Mouse (Mus musculus) neural tube, embryonic 11.5 days (tissue): Measurements from ENCODE around the gene Cradd. TPM values are rescaled to one million over a fixed set of nuclear protein-coding genes. Genes with fewer than 3 reads are reported as not detected.
A peak's percentile ranks its signal among the peaks of the same experiment; 100 is the strongest.

Experiments used
- ATAC-seq: fragments of 200-750 bp; cut with Nextera tagmentation; 2 replicates; pipeline ENCODE4 v1.8.0; 2017; ENCODE audit warnings: moderate number of reproducible peaks, mild to moderate bottlenecking, moderate TSS enrichment, moderate library complexity; ENCODE audit not compliant: insufficient read depth, low FRiP score, low TSS enrichment
- DNase-seq: peaks from one replicate; pipeline ENCODE4 v3.0.0-alpha.2; 2015; ENCODE audit warnings: low spot score
- H3K27ac ChIP-seq: fragments of 300-500 bp; sonication (generic); 2 replicates; pipeline ENCODE4 v1.5.1; 2014; ENCODE audit warnings: low read depth, mild to moderate bottlenecking, low read length
- H3K27me3 ChIP-seq: fragments of 300-500 bp; sonication (generic); 2 replicates; pipeline ENCODE4 v1.6.1; 2014; ENCODE audit warnings: mild to moderate bottlenecking, low read length, mixed read lengths; ENCODE audit not compliant: control insufficient read depth, insufficient read depth
- H3K36me3 ChIP-seq: fragments of 300-500 bp; sonication (generic); 2 replicates; pipeline ENCODE4 v1.6.1; 2014; ENCODE audit warnings: mild to moderate bottlenecking, low read length, moderate library complexity, mixed read lengths; ENCODE audit not compliant: control insufficient read depth, insufficient read depth
- H3K4me1 ChIP-seq: fragments of 300-500 bp; sonication (generic); 2 replicates; pipeline ENCODE4 v1.6.1; 2014; ENCODE audit warnings: low read length, mixed read lengths; ENCODE audit not compliant: control insufficient read depth, insufficient read depth
- H3K4me2 ChIP-seq: fragments of 300-500 bp; sonication (generic); 2 replicates; pipeline ENCODE4 v1.6.1; 2014; ENCODE audit warnings: low read depth, mild to moderate bottlenecking, moderate library complexity
- H3K4me3 ChIP-seq: fragments of 300-500 bp; sonication (generic); 2 replicates; pipeline ENCODE4 v1.5.1; 2014; ENCODE audit warnings: low read depth, low read length
- H3K9ac ChIP-seq: fragments of 300-500 bp; sonication (generic); 2 replicates; pipeline ENCODE4 v1.6.1; 2014; ENCODE audit warnings: mild to moderate bottlenecking, low read length
- H3K9me3 ChIP-seq: fragments of 300-500 bp; sonication (generic); 2 replicates; pipeline ENCODE4 v1.6.1; 2016; ENCODE audit warnings: low read length; ENCODE audit not compliant: control insufficient read depth
- whole genome bisulfite sequencing: fragments of 180-500 bp; shearing (Covaris S2); extraction: QIAGEN DNeasy Blood & Tissue Kit; methylation state at CpG from one replicate; pipeline ENCODE4 v1.1.7; 2014; 5-methylcytosine and 5-hydroxymethylcytosine counted together
- polyA plus RNA-seq: library from polyadenylated mRNA; unstranded; fragments of >200 nt; fragmentation: Nextera tagmentation; extraction: Ambion mirVana; gene quantifications from 2 replicates; pipeline ENCODE4 v1.2.1, GENCODE M21; 2014

Gene Cradd
- polyA plus RNA-seq, 1 experiment from 2014 or later, result 12.5 TPM

GRCm38 (mm10) chr10:95255018-95255680, 68.8 kb downstream of the Cradd start:
- H3K4me1 ChIP-seq, result peaks cover 18% of the 10 kb centered on the region

DNA sequence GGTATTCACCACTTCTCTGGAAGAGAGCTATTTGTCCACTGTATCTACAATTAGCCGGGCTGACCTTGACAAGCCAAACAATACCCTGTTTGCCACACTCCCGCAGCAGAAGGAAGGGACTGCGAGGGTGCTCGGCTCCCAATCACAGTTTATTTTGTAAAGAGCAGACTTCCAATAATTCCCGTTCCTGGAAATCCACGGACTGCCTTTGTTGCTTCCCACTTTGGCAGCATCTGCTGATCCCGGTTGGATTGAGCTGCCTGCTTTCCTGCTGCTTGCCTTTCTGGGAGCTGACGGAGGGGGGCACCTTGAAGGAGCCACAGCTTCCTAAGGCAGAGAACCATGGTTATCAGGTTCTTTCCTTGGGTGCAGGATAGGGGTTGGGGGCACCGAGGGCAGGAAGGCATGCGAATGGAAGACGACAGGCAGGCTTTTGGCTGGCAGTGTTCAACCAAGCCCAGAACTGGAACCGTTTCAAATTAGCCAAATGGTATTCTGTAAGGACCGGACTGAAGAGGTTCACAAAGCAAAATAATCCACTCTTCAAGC, 69.4 kb downstream of the Cradd start:
- ATAC-seq (0 out of 2 replicates have a peak, but pooled peaks have one; percentile 27), DNase-seq (peak; percentile 35)
- Histone ChIP-seq H3K27me3 (no peaks in the 10 kb centered on the region), H3K36me3 (no peaks in the 10 kb centered on the region), H3K9ac (no peak overlapping the region), H3K4me3 (no peak overlapping the region), H3K9me3 (no peaks in the 10 kb centered on the region), H3K4me1 (peaks cover 18% of the 10 kb centered on the region), H3K4me2 (no peak overlapping the region), H3K27ac (no peak overlapping the region)
- 38% methylated on average over 13 of the region's 13 CpGs for WGBS

More at GRCm38 (mm10) chr10:95255018-95255680, 68.8 kb downstream of the Cradd start:
- 73% methylated on average over 8 of the region's 8 CpGs for WGBS
- H3K9me3 ChIP-seq, result no peaks in the 10 kb centered on the region
- no peaks in the 10 kb centered on the region for H3K27me3 ChIP-seq
- H3K36me3 ChIP-seq, result no peaks in the 10 kb centered on the region
- no peak for DNase-seq
- H3K9ac ChIP-seq, result no peak overlapping the region
- no peak overlapping the region for H3K4me3 ChIP-seq
- ATAC-seq, result no peak
- H3K27ac ChIP-seq, result no peak overlapping the region
- no peak overlapping the region for H3K4me2 ChIP-seq

DNA sequence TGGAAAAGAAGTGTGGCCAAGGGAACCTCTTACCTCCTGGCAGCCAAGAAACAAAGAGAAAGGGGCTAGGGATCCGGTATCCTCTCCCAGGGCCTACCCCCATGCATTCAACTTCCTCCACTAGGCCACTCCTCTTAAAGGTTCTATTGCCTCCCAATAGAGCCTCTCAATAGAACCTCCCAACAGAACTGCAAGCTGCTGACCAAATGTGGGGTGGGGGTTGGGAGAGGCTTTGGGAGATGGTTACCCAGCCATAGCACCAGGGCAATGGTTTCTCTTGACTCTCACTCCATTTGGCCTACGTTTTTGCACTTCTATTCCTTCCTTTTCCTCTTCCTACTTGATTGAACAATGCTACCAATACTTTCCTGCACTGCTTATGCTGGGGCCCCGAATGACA, 69.9 kb downstream of the Cradd start:
- Histone ChIP-seq H3K27me3 (no peaks in the 10 kb centered on the region), H3K4me2 (no peak overlapping the region), H3K36me3 (no peaks in the 10 kb centered on the region), H3K4me3 (no peak overlapping the region), H3K9me3 (no peaks in the 10 kb centered on the region), H3K4me1 (peaks cover 18% of the 10 kb centered on the region), H3K9ac (no peak overlapping the region), H3K27ac (no peak overlapping the region)
- DNase-seq (no peak), ATAC-seq (no peak)
- WGBS, result 43% methylated on average over 3 of the region's 3 CpGs

DNA sequence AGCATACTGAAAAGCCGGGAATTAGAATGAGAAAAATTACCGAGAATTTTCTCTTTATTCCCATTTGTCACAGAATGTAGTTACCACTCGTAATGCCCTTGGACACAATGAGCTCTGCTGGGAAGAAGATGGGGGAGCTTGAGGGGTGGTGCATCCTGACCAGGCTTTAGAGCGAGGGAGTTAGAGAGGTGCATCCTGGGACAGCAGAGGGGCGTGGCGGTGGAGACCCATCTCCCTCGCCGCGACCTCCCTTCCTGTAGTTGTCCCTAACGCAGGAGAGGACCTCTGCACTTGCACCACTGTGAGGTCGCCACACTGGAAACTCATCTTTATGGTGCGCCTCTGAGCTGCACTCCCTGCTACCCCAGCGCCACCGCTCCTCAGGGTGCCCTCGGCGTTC, 72.3 kb downstream of the Cradd start:
- no peak overlapping the region for H3K9ac ChIP-seq
- H3K4me2 ChIP-seq, result no peak overlapping the region
- H3K27ac ChIP-seq, result no peak overlapping the region
- H3K36me3 ChIP-seq, result no peaks in the 10 kb centered on the region
- H3K4me1 ChIP-seq, result peaks cover 11% of the 10 kb centered on the region
- no peak overlapping the region for H3K4me3 ChIP-seq
- no peak for DNase-seq
- ATAC-seq, result no peak
- no peaks in the 10 kb centered on the region for H3K27me3 ChIP-seq
- WGBS, result 64% methylated on average over 16 of the region's 16 CpGs
- H3K9me3 ChIP-seq, result no peaks in the 10 kb centered on the region

- ATAC-seq, result no peak
- H3K27ac ChIP-seq, result no peak overlapping the region
Observed at GRCm38 (mm10) chr10:95248362-95248761, 75.6 kb downstream of the Cradd start.

GRCm38 (mm10) chr10:95246696-95247095, 77.2 kb downstream of the Cradd start:
- Histone ChIP-seq H3K4me2 (no peak overlapping the region), H3K4me1 (no peaks in the 10 kb centered on the region)
- WGBS, result 77% methylated on average over 2 of the region's 2 CpGs

More at GRCm38 (mm10) chr10:95248362-95248761, 75.6 kb downstream of the Cradd start:
- Histone ChIP-seq H3K4me2 (no peak overlapping the region), H3K27me3 (no peaks in the 10 kb centered on the region), H3K36me3 (no peaks in the 10 kb centered on the region), H3K4me3 (no peak overlapping the region), H3K4me1 (no peaks in the 10 kb centered on the region), H3K9me3 (no peaks in the 10 kb centered on the region), H3K9ac (no peak overlapping the region)
- 54% methylated on average over 6 of the region's 6 CpGs for WGBS
- no peak for DNase-seq

GRCm38 (mm10) chr10:95245680-95245982, 78.3 kb downstream of the Cradd start:
- H3K4me1 ChIP-seq, result no peaks in the 10 kb centered on the region
- H3K27ac ChIP-seq, result no peak overlapping the region
- 86% methylated on average over 2 of the region's 2 CpGs for WGBS
- ATAC-seq (no peak), DNase-seq (no peak)
- no peak overlapping the region for H3K4me2 ChIP-seq
- H3K9ac ChIP-seq, result no peak overlapping the region
- no peaks in the 10 kb centered on the region for H3K9me3 ChIP-seq
- H3K36me3 ChIP-seq, result no peaks in the 10 kb centered on the region
- H3K27me3 ChIP-seq, result no peaks in the 10 kb centered on the region
- H3K4me3 ChIP-seq, result no peak overlapping the region

More at GRCm38 (mm10) chr10:95246696-95247095, 77.2 kb downstream of the Cradd start:
- Histone ChIP-seq H3K36me3 (no peaks in the 10 kb centered on the region), H3K9me3 (no peaks in the 10 kb centered on the region), H3K27me3 (no peaks in the 10 kb centered on the region), H3K27ac (no peak overlapping the region), H3K4me3 (no peak overlapping the region), H3K9ac (no peak overlapping the region)
- ATAC-seq (no peak), DNase-seq (no peak)

DNA sequence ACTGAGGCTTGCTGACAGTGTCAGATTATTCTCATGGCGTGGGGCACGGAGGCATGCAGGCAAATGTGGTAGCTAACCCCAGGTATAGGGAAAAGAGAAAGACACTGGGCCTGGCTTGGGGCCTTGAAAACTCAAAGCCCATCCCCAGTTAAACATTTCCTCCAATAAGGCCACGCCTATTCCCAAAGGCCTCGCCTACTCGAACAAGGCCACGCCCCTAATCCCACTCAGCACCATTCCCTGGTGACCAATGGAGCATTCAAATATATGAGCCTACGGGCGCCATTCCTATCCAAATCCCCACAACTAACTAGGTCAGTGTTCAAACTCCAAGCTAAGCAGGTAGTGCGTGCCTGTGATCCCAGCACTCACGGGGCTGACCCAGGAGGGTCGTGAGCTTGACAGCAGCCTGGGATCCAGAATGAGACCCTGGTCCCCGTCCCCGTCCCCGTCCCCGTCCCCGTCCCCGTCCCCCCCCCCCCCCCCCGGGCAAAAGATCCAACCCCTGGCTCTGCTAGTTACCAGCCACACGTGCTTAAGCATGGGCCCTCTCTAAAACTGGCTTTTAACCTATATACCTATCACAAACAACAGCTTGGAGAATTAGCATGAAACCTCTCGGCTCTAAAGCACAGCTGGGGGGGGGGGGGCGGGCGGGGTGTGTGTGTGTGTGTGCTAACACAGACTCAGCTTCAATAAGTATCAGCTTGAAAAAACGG, 78.8 kb downstream of the Cradd start:
- 42% methylated on average over 18 of the region's 23 CpGs for WGBS

More for the DNA sequence above, 78.8 kb downstream of the Cradd start:
- Histone ChIP-seq H3K27me3 (no peaks in the 10 kb centered on the region), H3K9me3 (no peaks in the 10 kb centered on the region), H3K4me3 (no peak overlapping the region), H3K36me3 (no peaks in the 10 kb centered on the region), H3K9ac (no peak overlapping the region), H3K4me1 (no peaks in the 10 kb centered on the region), H3K4me2 (no peak overlapping the region), H3K27ac (no peak overlapping the region)
- ATAC-seq (no peak), DNase-seq (no peak)
